ENCODE assay signal across 10 mouse cellular contexts in the genomic region with DNA sequence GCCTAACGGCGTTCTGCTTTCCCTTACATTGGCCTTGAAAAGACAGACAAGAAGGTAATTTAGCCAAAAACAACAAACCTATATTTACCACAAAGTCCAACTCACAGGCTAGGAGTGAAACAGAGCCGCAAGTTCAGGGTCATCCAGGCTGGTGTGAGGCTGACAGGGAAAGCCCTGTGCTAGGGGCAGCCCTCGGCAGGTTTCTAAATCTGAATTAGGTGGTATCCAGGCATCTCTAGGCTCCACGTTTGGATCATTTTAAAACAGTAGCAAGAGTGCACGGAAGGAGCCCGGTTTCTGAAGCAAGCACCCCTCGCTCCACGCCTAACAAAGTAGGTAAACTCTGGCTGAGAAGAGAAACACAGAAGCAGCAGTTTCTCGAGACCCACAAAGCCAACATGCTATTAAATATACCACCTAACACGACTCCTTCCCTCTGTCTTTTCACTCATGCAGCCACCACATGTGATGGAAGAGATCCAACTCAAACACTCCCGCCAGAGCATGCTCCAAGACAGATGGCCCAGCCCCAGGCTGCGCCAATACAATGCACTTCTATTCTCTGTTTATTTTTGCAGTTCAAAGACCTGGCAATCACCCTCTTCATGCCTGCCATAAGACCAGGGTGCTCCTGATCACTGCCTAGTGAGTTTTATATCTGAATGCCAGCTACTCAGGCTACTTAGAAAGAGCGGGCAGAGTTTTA.
DNase-seq lines count a peak whose midpoint lies in the region; ATAC-seq lines count a peak whose summit lies in the region.
"Had no signal": no experiment of that assay in that cellular context is flagged by ENCODE, and none has a peak within 500 bp of the region (broad histone marks: within the 10 kb centered on the region; RNA-seq: fewer than 3 reads in every experiment).

No protein-coding gene starts in this region.

- peak overlapping the region; percentile 58 for H3K27ac ChIP-seq in kidney, embryonic 15.5 days
- H3K27ac ChIP-seq: neural tube, embryonic 12.5 days had no signal

- H3K36me3 ChIP-seq in kidney, embryonic 15.5 days: no peaks in the 10 kb centered on the region
- H3K36me3 ChIP-seq: neural tube, embryonic 12.5 days had no signal

- peaks cover 5% of the 10 kb centered on the region; the same call in 1 of the 2 replicates for H3K4me1 ChIP-seq in kidney, embryonic 15.5 days
- H3K4me1 ChIP-seq: neural tube, embryonic 12.5 days had no signal

- peak overlapping the region; percentile 32; the same call in 1 of the 2 replicates for H3K4me2 ChIP-seq in kidney, embryonic 15.5 days
- H3K4me2 ChIP-seq: neural tube, embryonic 12.5 days had no signal

- no peaks in the 10 kb centered on the region for H3K27me3 ChIP-seq in kidney, embryonic 15.5 days
- H3K27me3 ChIP-seq: neural tube, embryonic 12.5 days had no signal

- 50% methylated on average over 14 of the region's 14 CpGs for WGBS in kidney, embryonic 15.5 days

- no peak for DNase-seq in kidney, adult 18-20 months
- DNase-seq in embryo, embryonic 10.5 days (ENCODE audit: low spot score): peak; percentile 36
- DNase-seq in fibroblast of lung, adult 2 months (ENCODE audit: low read depth): peak; percentile 47
- DNase-seq in lung, postnatal 36 days: peak; percentile 14
- DNase-seq in thymus, postnatal 36 days: no peak
- no peak for DNase-seq in adrenal gland, adult (ENCODE audit: inconsistent age in 2 of 2, low spot score in 1 of 2)
- DNase-seq in B cell, adult 2 months: no peak

- no peaks in the 10 kb centered on the region for H3K9me3 ChIP-seq in kidney, embryonic 15.5 days (replicated peaks)
- H3K9me3 ChIP-seq: neural tube, embryonic 12.5 days had no signal

- no peak overlapping the region for H3K9ac ChIP-seq in kidney, embryonic 15.5 days
- H3K9ac ChIP-seq: neural tube, embryonic 12.5 days had no signal

- H3K4me3 ChIP-seq in kidney, embryonic 15.5 days (replicated peaks): no peak overlapping the region
- H3K4me3 ChIP-seq: neural tube, embryonic 12.5 days had no signal

- ATAC-seq in kidney, embryonic 15.5 days (replicated peaks; ENCODE audit: low FRiP score): no peak
- ATAC-seq: Patski had no signal

Comparison
In these comparisons a context has a peak if more than half of its experiments do, and no peak if none do; other contexts are left out.
1. DNase-seq: peak in embryo, embryonic 10.5 days (single experiment), fibroblast of lung, adult 2 months (single experiment) and lung, postnatal 36 days (single experiment); none in kidney, adult 18-20 months (single experiment), thymus, postnatal 36 days (0 of 2), adrenal gland, adult (0 of 2) and B cell, adult 2 months (0 of 2).